Mouse (Mus musculus): ENCODE results near the gene Prkacb.

The Prkacb gene

GRCm38 (mm10) chr3:146719696-146720095 lies 93.1 kb downstream of the Prkacb start:
- no peak for DNase-seq (ENCODE audit: low spot score)

- no peak for DNase-seq (ENCODE audit: low spot score)
These were observed 94.5 kb downstream of the Prkacb start for GRCm38 (mm10) chr3:146718251-146718650.

GRCm38 (mm10) chr3:146712305-146712704 lies 100.5 kb downstream of the Prkacb start:
- DNase-seq (ENCODE audit: low spot score): no peak

- DNase-seq (ENCODE audit: low spot score): no peak
These were observed 101.2 kb downstream of the Prkacb start for GRCm38 (mm10) chr3:146711559-146711958.

- DNase-seq (ENCODE audit: low spot score): no peak
These were observed 101.7 kb downstream of the Prkacb start for GRCm38 (mm10) chr3:146711084-146711483.

GRCm38 (mm10) chr3:146709086-146709485 lies 103.7 kb downstream of the Prkacb start:
- no peak for DNase-seq (ENCODE audit: low spot score)

- no peak for DNase-seq (ENCODE audit: low spot score)
These were observed 104.4 kb downstream of the Prkacb start for GRCm38 (mm10) chr3:146708381-146708780.

GRCm38 (mm10) chr3:146704099-146704498 lies 108.7 kb downstream of the Prkacb start:
- DNase-seq (ENCODE audit: low spot score): no peak

- DNase-seq (ENCODE audit: low spot score): no peak
These were observed 112.7 kb downstream of the Prkacb start for GRCm38 (mm10) chr3:146700051-146700450.

- no peak for DNase-seq (ENCODE audit: low spot score)
These were observed 113.8 kb downstream of the Prkacb start for GRCm38 (mm10) chr3:146698982-146699381.

GRCm38 (mm10) chr3:146692547-146692946 lies 120.2 kb downstream of the Prkacb start:
- DNase-seq (ENCODE audit: low spot score): no peak

- DNase-seq (ENCODE audit: low spot score): no peak
These were observed 125.6 kb downstream of the Prkacb start for GRCm38 (mm10) chr3:146687121-146687725.

GRCm38 (mm10) chr3:146686428-146686827 lies 126.4 kb downstream of the Prkacb start:
- DNase-seq (ENCODE audit: low spot score): no peak

GRCm38 (mm10) chr3:146684811-146685675 lies 127.7 kb downstream of the Prkacb start, which contains the start of gene Samd13:
Gene Samd13 (minus strand): TSS chr3:146685592.
- DNase-seq (ENCODE audit: low spot score): peak; percentile 56

GRCm38 (mm10) chr3:146683095-146683494 lies 129.7 kb downstream of the Prkacb start:
- DNase-seq (ENCODE audit: low spot score): no peak

GRCm38 (mm10) chr3:146682140-146682651 lies 130.6 kb downstream of the Prkacb start:
- peak; percentile 61 for DNase-seq (ENCODE audit: low spot score)

GRCm38 (mm10) chr3:146681696-146682095 lies 131.1 kb downstream of the Prkacb start:
- no peak for DNase-seq (ENCODE audit: low spot score)

GRCm38 (mm10) chr3:146680625-146681024 lies 132.2 kb downstream of the Prkacb start:
- DNase-seq (ENCODE audit: low spot score): no peak

GRCm38 (mm10) chr3:146679646-146680045 lies 133.1 kb downstream of the Prkacb start:
- no peak for DNase-seq (ENCODE audit: low spot score)

Data from urinary bladder, postnatal 14 days (tissue).